Mouse (Mus musculus): ENCODE results near the gene Sec13. TPM values are rescaled to one million over a fixed set of nuclear protein-coding genes. Genes with fewer than 3 reads are reported as not detected.
A peak's percentile ranks its signal among the peaks of the same experiment; 100 is the strongest.
"Not testable (repeated sequence)": the region's sequence is repeated elsewhere in the genome, so short reads cannot be mapped to it uniquely, and the experiment has no call there.

The Sec13 gene
- total RNA-seq, 1 experiment from 2014 or later = 93.8 TPM

DNA sequence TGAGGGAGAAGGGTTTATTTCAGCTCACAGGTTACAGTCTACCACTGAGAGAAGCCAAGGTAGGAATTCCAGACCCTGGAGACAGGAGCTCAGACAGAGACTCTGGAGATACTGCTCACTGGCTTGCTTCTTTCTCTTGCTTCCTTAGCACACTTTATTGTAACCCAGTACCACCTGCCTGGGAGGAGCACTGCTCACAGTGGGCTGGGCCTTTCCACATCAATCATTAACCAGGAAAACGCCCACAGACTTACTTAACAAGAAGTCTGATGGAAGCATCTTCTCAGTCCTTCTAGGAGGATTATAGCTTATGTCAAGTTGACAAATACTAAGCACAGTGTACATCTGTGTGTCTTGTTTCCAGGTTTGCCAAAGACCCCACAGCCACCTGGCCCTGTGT lies 25.7 kb downstream of the Sec13 start:
- no peak for ATAC-seq (replicated peaks; ENCODE audit: insufficient number of reproducible peaks, low FRiP score, low TSS enrichment, poor library complexity, severe bottlenecking)

DNA sequence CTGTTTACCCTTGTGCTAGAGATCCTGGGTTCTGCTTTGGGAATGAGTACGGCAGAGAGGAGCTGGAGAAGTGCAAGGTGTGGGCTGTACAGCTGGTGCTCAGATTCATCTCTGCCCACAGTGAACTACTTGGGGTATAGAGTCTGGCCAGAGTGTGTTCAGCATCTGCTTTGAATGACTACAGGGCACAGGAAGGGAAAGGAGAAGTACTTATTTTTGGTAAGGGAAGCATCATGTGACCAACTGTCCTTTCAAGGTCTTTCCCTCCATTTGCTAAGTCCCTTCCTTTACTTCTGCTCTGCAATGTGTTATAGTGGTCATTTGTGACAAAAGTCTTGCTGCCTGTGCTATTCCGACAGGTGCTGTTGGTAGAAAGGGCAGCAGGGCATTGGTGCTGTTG lies 26.3 kb downstream of the Sec13 start:
- peak; percentile 71 for ATAC-seq (replicated peaks; ENCODE audit: insufficient number of reproducible peaks, low FRiP score, low TSS enrichment, poor library complexity, severe bottlenecking)

DNA sequence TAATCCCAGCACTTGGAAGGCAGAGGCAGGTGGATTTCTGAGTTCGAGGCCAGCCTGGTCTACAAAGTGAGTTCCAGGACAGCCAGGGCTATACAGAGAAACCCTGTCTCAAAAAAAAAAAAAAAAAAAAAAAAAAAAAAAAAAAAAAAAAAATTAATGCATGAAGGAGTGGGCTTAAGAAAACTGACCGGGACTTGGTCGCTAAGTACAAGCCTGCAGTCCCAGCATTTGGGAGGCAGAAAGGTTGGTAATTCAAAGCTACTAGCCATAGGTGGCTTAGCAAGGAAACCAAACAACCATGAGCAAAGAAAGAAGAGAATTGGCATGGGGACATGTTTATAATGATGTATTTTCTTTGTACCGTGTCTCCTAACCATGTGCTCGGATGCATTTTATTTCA lies 27.2 kb downstream of the Sec13 start:
- ATAC-seq (replicated peaks; ENCODE audit: insufficient number of reproducible peaks, low FRiP score, low TSS enrichment, poor library complexity, severe bottlenecking) = not testable (repeated sequence)

DNA sequence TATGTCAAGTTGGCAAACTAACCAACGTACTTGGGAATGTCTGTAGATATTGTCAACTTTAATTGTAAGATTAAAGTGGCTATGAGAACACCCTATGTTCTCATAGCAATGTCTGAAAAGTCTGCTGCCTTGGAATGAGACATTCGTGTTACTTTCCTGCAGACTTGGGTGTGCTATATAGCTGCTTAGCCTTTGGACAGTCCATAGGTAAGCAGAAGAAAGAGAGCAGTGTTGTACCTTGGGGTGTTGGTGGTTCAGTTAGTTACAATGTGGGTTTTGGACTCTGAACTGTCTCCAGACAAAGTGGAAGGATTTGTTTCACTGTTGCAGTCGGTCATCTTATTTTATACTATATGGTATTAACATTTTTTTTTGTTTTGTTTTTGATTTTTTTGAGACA lies 27.8 kb downstream of the Sec13 start:
- ATAC-seq (replicated peaks; ENCODE audit: insufficient number of reproducible peaks, low FRiP score, low TSS enrichment, poor library complexity, severe bottlenecking) = no peak

DNA sequence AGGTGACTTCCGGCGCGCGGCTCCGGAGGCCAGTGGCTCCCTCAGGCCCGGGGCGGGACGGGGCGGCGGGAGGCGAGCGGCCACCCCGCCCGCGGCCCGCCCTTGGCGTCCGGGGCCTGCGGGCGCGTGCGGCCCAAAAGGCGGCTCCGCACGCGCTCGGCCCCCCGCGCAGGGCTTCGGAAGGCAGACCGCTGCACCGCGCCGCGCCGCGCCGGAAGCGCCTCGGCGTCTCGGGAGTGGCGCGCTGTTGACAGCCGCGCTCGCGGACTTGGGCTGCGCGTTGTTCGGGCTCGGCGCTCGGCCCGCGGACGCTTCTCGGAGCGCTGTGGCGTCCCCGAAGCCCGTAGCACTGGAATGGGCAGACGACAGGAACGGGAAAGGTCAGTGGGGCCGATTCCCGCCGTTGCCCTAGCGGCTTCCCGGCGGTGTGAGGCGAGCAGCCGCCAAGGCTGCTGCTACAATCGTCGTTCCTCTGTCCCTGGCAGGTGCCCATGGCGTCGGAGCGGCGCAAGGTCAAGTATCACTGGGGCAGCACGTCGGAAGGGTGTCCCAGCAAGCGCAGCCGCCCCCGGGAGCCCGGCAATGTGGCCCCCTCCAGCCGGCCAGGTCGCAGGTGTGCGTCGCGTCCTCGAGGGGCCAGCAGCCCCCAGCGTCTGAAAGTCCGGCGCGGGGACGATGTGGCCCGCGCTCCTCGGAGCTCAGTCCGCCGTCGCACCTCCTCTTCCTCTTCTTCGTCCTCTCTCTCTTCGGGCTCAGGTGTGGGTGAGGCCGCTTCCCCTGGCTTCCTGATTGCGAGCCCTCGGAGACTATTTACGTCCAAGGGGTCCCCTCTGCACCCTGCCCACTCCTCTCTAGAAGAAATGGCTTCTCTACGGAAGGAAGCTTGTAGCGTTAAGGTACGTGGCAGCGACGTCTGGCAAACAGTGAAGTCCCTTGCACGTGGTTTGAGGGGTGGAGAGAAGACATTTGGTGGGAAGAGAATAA lies 43.0 kb downstream of the Sec13 start:
- ATAC-seq (replicated peaks; ENCODE audit: insufficient number of reproducible peaks, low FRiP score, low TSS enrichment, poor library complexity, severe bottlenecking) = no peak

DNA sequence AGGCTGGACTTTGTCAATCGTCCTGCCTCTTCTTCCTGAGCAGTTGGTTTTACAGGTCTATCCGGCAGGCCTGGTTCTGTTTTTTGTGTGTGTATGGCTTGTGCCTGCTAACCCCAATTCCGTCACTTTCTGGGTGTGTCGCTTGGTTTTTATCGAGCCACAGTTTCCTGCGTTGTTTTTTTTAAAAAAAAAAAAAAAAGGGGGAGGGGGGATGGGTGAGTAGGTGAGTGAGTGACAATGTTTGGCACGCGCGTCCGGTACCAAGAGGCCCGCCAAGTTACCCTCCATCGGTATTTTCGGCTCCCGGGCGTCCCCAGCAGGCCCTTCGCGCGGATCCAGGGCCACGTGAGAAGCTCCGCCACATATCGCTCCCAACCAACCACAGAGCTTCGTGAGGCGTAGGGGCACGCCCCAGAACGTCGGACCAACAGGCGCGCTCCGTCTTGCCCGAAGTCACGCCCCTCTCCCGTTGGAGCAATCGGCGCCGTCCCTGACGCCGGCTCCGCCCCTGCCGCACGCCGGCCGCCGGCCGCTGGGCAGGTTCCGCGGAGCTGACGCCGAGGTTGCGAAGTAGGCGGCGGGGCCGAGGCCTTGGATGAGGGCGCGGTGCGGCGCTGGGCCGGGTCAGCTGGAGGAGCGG lies 43.8 kb downstream of the Sec13 start, which contains the start of gene Tatdn2:
Gene Tatdn2 (plus strand): TSS at position 469 of the 640 bp plus-strand sequence.
- peak; percentile 92 for ATAC-seq (replicated peaks; ENCODE audit: insufficient number of reproducible peaks, low FRiP score, low TSS enrichment, poor library complexity, severe bottlenecking)

DNA sequence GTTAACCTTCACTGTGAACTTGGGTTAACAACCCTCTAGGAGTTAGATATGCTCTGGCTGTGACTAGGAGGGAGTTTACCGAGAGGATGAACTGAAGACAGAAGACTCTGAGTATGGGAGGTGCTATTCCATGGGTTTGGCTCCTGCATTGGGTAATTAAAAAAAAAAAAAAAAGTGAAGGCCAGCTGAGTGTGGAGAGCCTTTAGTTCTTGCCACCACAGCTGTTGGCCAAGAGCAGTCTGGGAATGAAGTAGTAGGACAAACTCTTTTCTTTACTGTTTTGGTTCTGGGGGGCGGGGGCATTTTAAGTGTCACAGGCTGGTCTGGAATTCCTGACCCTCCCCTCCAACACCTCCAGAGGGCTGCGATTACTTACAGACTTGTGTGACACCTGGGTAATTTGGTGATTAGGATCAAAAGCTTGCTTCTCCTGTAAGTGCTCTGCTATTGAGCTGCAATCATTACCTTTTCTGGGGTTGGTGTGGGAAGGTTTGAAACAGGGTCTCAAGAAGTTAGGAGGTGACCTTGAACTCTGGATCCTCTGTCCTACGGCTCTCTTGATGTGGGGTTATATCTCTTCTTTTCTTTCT lies 44.7 kb downstream of the Sec13 start:
- ATAC-seq (replicated peaks; ENCODE audit: insufficient number of reproducible peaks, low FRiP score, low TSS enrichment, poor library complexity, severe bottlenecking) = no peak

DNA sequence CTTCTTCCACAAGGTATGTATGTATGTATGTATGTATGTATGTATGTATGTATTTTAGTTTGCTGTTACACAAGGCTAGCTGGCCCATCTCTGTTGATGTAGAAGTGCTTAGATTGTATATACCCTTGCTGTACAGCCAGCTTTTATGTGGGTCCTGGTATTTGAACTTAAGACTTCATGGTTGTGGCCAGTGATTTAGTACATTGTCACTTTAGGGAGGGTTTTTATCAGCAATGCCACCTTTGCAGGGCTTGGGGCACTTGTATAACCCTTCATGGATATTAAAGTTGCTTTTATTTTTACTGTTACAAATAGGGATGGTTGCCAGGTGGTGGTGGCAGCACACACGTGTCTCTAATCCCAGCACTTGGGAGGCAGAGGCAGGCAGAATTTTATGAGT lies 45.3 kb downstream of the Sec13 start:
- no peak for ATAC-seq (replicated peaks; ENCODE audit: insufficient number of reproducible peaks, low FRiP score, low TSS enrichment, poor library complexity, severe bottlenecking)

DNA sequence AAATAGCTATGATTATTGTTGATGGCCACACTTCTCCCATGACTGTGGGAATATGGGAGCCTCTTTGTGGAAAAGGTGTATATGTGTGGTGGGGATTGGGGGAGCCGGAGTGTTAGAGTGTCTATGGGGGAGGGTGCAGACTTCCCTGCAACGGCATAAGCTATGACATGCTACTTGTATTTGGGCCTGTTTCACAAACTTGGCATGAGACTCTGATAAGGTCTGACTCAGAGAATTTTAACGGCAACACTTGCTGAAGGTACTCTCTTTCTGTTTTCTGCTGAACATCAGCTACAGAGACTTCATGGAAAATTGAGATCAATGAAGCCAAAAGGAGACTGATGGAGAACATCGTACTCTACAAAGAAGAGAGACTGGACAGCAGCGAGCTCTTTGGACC lies 47.2 kb downstream of the Sec13 start:
- no peak for ATAC-seq (replicated peaks; ENCODE audit: insufficient number of reproducible peaks, low FRiP score, low TSS enrichment, poor library complexity, severe bottlenecking)

DNA sequence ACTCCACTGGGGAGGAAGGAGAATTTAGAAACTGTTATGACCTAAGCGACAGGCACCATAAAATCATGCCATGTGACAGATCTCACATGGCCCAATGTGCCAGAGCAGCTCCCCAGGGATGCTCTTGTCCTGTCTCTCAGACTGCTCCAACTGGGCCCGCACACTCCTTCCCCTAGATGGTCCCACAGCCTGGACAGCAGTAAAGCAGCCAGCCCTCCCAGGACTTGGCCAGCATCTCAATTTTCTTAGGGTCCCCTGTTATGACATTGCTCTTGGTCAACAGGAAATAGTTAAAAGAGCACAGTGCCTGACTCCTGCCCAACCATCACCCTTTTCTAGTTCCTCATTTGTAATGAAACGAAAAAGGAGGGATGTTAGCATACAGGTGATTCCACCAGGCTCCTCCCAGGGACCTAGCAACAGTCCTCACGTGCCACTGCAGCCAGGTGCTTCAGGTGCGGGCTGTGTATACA lies 47.8 kb downstream of the Sec13 start:
- ATAC-seq (replicated peaks; ENCODE audit: insufficient number of reproducible peaks, low FRiP score, low TSS enrichment, poor library complexity, severe bottlenecking) = no peak

DNA sequence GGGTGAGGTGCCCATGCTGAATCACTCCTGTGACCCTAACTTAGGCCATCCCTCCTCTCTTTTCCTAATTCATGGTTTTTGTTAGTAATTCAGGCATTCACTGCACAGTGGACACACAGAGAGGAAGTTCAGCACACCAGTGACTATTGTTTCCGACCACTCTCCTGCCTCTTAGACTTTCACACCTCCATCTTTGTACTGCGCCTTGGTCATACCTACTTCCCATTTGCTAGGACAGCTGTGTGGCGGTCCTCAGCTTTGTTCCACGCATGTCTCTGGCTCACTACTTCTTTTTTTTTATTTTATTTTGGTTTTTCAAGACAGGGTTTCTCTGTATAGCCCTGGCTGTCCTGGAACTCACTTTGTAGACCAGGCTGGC lies 49.5 kb downstream of the Sec13 start:
- ATAC-seq (replicated peaks; ENCODE audit: insufficient number of reproducible peaks, low FRiP score, low TSS enrichment, poor library complexity, severe bottlenecking) = 0 out of 2 replicates have a peak, but pooled peaks have one; percentile 24

DNA sequence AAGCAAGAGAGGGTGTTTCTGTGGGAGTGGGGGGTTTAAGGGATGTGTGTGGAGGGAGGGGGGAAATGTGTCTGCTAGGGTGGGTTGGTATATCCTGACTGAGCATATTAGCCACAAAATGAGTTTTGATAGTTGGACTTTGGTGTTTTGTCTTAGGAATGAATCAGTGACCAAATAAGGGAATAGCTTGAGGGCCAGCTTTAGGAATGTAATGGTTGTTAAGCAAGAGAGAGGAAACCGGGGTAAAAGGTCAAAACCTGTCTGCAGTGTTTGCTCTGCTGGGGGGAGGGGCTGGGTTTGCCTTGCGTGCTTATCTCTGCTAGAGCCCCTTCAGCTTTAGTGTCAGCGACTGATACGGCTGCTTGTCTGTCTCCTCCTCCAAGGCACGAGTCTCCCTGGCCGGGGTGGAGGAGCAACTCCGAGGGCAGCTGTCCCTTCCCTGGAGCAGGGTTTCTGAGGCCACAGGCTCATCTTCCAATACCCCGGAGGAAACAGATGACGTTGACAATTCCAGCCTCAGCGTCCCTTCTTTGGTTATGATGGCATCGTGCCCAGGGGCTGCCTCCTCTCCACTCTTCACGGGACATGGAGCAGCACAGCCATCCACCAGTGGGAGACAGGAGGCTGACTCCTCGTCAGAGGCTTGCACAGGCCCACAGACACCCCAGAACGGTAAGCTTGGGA lies 50.0 kb downstream of the Sec13 start:
- 0 out of 2 replicates have a peak, but pooled peaks have one; percentile 1 for ATAC-seq (replicated peaks; ENCODE audit: insufficient number of reproducible peaks, low FRiP score, low TSS enrichment, poor library complexity, severe bottlenecking)

DNA sequence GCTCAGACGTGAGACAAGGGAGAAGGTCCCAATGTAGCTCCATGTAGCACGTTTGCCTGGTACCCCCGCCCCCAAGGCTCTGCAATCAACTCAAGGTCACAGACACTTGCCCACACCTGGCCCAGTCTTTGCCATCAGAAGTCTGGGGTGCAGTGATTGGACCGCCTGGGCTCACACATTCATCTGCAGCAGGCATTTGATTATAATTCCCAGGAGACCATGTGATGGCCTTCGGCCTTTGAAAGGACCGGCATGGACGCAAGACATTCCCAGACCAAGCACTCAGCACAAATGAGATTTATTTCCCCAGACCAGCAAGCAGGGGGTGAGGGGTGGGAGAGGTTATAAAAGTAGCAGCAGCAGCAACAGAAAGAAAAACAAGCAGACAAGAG lies 50.5 kb downstream of the Sec13 start:
- no peak for ATAC-seq (replicated peaks; ENCODE audit: insufficient number of reproducible peaks, low FRiP score, low TSS enrichment, poor library complexity, severe bottlenecking)

DNA sequence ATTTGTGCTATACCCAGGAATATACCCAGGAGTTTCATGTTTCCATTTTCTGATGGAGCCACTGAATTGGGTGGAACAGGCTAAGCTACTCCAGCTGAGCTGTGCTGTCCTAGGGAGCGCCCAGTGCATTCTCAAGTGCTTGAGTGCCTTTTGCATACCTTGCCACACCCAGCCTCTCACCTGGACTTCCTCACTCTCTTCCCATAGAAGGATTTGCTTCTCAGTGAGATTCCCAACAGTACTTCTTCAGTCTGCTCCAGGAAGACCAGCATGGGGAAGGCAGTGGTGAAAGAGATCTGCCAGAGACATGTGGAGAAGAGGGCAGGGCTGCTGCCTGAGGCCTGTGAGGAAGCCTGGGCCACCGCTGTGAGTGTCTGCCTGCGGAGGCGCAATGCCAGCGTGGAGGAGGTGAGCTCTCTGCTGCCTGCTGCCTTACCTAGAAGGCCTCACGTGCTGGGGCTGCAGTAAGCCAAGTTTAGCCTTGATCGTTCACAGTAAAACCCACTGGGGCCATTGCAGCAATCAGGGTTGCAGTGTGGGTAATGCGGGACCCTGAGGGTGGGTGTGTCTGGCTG lies 53.9 kb downstream of the Sec13 start:
- ATAC-seq (replicated peaks; ENCODE audit: insufficient number of reproducible peaks, low FRiP score, low TSS enrichment, poor library complexity, severe bottlenecking) = no peak

DNA sequence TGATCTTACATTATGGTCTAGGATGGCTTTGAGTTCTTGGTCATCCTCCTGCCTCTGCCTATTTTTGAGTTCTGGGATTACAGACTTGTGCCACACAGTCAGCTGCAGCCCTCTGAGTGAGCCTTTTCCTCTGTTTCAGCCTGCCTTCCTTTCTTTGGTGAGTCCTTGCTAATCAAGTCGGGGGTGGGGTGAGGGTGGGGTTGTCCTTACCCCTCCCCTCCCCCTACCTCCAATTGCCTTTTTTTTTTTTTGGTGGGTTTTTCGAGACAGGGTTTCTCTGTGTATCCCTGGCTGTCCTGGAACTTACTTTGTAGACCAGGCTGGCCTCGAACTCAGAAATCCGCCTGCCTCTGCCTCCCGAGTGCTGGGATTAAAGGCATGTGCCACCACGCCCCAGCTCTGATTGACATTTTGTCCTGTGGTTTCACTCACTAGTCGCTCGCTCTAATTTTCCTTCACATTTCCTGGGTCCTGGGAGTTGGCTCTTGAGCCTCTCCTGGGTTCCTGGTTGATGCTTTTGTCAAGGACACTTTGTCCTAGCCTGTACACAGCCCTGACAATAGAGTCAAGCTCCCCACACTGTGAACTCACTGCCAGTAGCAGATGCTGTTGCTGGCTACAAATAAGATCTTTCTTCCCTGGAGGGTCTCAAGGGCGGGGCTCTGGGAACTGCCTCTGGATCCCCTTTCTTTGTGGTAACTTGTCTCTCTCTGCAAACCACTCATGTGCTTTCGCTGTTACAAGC lies 57.3 kb downstream of the Sec13 start:
- no peak for ATAC-seq (replicated peaks; ENCODE audit: insufficient number of reproducible peaks, low FRiP score, low TSS enrichment, poor library complexity, severe bottlenecking)

DNA sequence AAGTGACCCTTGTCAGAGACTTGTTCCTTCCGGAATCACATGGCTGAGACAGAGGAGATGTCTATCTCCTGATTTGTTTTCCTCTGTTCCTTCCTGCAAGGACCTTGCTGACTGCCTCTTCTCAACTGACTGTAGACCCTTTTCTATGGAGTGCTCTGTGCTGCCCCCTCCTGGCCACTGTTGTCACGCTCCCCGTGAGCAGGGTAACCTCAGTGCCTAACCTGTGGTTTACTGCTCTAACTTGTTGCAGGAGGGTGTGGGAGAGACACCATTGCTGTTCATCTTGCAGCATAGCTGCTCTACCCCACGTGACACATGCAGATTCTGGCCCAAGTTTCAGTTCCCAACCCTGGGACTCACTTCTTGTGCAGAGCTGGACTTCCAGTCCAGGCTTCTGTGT lies 59.3 kb downstream of the Sec13 start:
- peak; percentile 84 for ATAC-seq (replicated peaks; ENCODE audit: insufficient number of reproducible peaks, low FRiP score, low TSS enrichment, poor library complexity, severe bottlenecking)

DNA sequence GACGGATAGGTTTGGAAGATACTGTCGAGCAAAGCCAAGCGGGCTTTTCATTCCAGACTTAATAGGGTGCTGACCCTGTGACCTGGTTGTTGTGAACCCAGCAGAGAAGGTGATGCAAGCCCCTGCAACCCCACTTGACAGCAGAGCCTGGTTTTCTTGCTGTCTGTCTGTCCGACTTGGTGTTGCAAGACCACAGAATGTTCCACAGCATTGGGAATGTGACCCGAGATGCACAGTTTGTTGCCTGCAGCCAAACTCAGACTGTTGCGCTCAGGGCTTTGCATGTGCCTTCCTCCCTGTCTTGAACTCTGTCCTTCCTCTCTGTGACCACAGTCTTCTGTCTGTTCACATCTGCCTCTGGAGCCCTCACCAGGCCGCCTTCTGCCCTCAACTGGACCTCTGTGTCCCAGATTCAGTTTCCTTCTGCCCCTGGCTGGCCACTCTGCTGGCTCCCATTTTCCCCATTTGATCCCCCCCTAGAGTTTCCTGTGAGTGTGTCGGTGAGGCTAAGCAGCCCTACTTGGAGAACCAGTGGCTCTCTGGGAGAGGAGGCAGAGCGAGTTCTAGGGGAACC lies 60.5 kb downstream of the Sec13 start:
- ATAC-seq (replicated peaks; ENCODE audit: insufficient number of reproducible peaks, low FRiP score, low TSS enrichment, poor library complexity, severe bottlenecking) = 0 out of 2 replicates have a peak, but pooled peaks have one; percentile 23

Measured in monocyte, adult 5-6 weeks (primary cell).